Mouse (Mus musculus): Measurements from ENCODE around the gene Myh7.

DNA sequence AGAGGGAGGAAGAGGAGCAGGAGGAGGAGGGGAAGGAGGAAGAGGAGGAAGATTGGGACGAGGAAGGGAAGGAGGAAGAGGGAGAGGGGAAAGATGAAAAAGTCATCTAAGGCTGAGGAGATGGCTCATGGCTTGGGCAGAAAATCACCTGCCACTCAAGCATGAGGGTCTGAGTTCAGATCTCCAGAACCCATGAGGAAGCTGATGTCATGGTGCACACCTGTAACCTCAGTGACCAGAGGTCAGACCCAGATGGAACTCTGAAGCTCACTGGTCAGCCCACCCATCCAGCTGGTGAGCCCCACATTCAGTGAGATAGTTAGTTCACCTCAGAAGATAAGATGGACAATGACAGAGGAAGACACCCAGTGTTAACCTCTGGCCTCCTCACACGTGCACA lies 49.5 kb downstream of the Myh7 start:
- TF ChIP-seq CTCF (IDR thresholded peaks at IDR 0.05; ENCODE audit: low read depth, low read length) (no peak), POLR2AphosphoS5 (IDR thresholded peaks at IDR 0.05; ENCODE audit: insufficient replicate concordance, low read depth, low read length) (no peak)
